Mouse (Mus musculus) thymus, adult 2 months (tissue): Measurements from ENCODE around the gene Ankrd65.

Experiments
- CTCF ChIP-seq: fragments of 200-500 bp; IDR thresholded peaks from 2 replicates; pipeline ENCODE4 v1.5.1; 2012; ENCODE audit warnings: mild to moderate bottlenecking, control low read depth, low read length, moderate library complexity, borderline replicate concordance; ENCODE audit not compliant: control insufficient read depth, poor library complexity, insufficient read depth; ENCODE audit errors: extremely low read depth
- POLR2A ChIP-seq: fragments of 200-500 bp; IDR thresholded peaks from 2 replicates; pipeline ENCODE4 v1.6.1; 2012; ENCODE audit warnings: mild to moderate bottlenecking, low read length, control low read depth, moderate library complexity; ENCODE audit not compliant: control insufficient read depth, poor library complexity, insufficient read depth; ENCODE audit errors: extremely low read depth

DNA sequence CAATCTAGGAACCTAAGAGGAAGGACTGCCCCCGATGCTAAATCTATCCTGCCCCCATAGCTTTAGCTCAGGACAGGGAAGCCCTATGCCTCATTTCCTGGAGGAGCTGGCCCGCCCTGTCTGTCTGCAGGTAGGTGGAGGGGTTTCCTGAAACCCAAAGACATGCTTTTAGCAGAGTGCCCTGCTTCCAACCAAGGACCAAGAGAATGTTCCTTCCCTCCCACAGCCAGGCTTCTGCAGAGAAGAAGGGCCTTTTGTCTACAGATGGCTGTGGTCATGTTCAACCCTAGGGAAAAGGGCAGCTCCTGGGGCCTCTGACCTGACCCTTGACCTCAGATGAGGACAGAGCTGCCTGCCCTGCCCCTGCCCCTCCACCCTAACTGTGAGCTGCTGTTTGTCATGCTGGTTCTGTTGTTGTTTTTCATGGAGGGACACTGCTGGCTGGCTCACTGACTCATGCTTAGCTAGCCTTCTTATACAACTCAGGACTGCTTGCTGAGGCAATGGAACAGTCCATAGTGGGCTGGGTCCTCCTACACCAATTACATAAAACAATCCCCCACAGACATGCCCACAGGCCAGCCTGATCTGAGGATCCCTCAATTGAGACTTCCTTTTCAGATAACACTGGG, 13.4 kb upstream of the Ankrd65 start:
- TF ChIP-seq CTCF (no peak), POLR2A (no peak)
